Mouse (Mus musculus): ENCODE measurements around the gene Chrm1.

Gene Chrm1

GRCm38 (mm10) chr19:8663360-8663839 lies at the start of gene Chrm1:
TSS of gene Chrm1 (plus strand) at chr19:8663789.
- no peak for DNase-seq (ENCODE audit: low read depth, low spot score)

- no peak for DNase-seq (ENCODE audit: low read depth, low spot score)
Observed at GRCm38 (mm10) chr19:8614343-8614742, 49.2 kb upstream of the Chrm1 start.

- DNase-seq (ENCODE audit: low read depth, low spot score) = no peak
Observed at GRCm38 (mm10) chr19:8616314-8616713, 47.3 kb upstream of the Chrm1 start.

- DNase-seq (ENCODE audit: low read depth, low spot score) = no peak
Observed at GRCm38 (mm10) chr19:8617904-8618303, 45.7 kb upstream of the Chrm1 start, which contains the start of gene Slc22a6. TSS of gene Slc22a6 (plus strand) at chr19:8618039.

GRCm38 (mm10) chr19:8621098-8621497 lies 42.5 kb upstream of the Chrm1 start:
- DNase-seq (ENCODE audit: low read depth, low spot score) = peak; percentile 19

- DNase-seq (ENCODE audit: low read depth, low spot score) = no peak
Observed at GRCm38 (mm10) chr19:8630249-8630648, 33.3 kb upstream of the Chrm1 start.

- no peak for DNase-seq (ENCODE audit: low read depth, low spot score)
Observed at GRCm38 (mm10) chr19:8630826-8631225, 32.8 kb upstream of the Chrm1 start.

- no peak for DNase-seq (ENCODE audit: low read depth, low spot score)
Observed at GRCm38 (mm10) chr19:8632029-8632428, 31.6 kb upstream of the Chrm1 start.

GRCm38 (mm10) chr19:8642086-8642485 lies 21.5 kb upstream of the Chrm1 start:
- peak; percentile 16 for DNase-seq (ENCODE audit: low read depth, low spot score)

GRCm38 (mm10) chr19:8646393-8646792 lies 17.2 kb upstream of the Chrm1 start:
- no peak for DNase-seq (ENCODE audit: low read depth, low spot score)

- no peak for DNase-seq (ENCODE audit: low read depth, low spot score)
Observed at GRCm38 (mm10) chr19:8655833-8656232, 7.8 kb upstream of the Chrm1 start.

GRCm38 (mm10) chr19:8656341-8656740 lies 7.2 kb upstream of the Chrm1 start:
- DNase-seq (ENCODE audit: low read depth, low spot score) = no peak

GRCm38 (mm10) chr19:8661821-8662307 lies 1.7 kb upstream of the Chrm1 start:
- no peak for DNase-seq (ENCODE audit: low read depth, low spot score)

GRCm38 (mm10) chr19:8662337-8662736 lies 1.3 kb upstream of the Chrm1 start:
- DNase-seq (ENCODE audit: low read depth, low spot score) = peak; percentile 30

GRCm38 (mm10) chr19:8663911-8664421 lies 377 bp downstream of the Chrm1 start:
- DNase-seq (ENCODE audit: low read depth, low spot score) = no peak

GRCm38 (mm10) chr19:8664859-8665258 lies 1.3 kb downstream of the Chrm1 start:
- no peak for DNase-seq (ENCODE audit: low read depth, low spot score)

GRCm38 (mm10) chr19:8665746-8666145 lies 2.2 kb downstream of the Chrm1 start:
- DNase-seq (ENCODE audit: low read depth, low spot score) = no peak

- DNase-seq (ENCODE audit: low read depth, low spot score) = no peak
Observed at GRCm38 (mm10) chr19:8672859-8673258, 9.3 kb downstream of the Chrm1 start.

GRCm38 (mm10) chr19:8673336-8674063 lies 9.9 kb downstream of the Chrm1 start:
- no peak for DNase-seq (ENCODE audit: low read depth, low spot score)

- no peak for DNase-seq (ENCODE audit: low read depth, low spot score)
Observed at GRCm38 (mm10) chr19:8679031-8679779, 15.6 kb downstream of the Chrm1 start.

GRCm38 (mm10) chr19:8681633-8682362 lies 18.2 kb downstream of the Chrm1 start:
- DNase-seq (ENCODE audit: low read depth, low spot score) = no peak

GRCm38 (mm10) chr19:8682996-8683395 lies 19.4 kb downstream of the Chrm1 start:
- peak; percentile 80 for DNase-seq (ENCODE audit: low read depth, low spot score)
